Mouse (Mus musculus) cerebellum, adult 2 months (tissue): ENCODE data around the gene Alpl. TPM values are rescaled to one million over a fixed set of nuclear protein-coding genes. Genes with fewer than 3 reads are reported as not detected.

Source experiments
- DNase-seq, 2 experiments: peaks; one replicate each; pipeline ENCODE4 v3.0.0; 2021
- H3K27ac ChIP-seq: fragments of 200-500 bp; 2 replicates; pipeline ENCODE4 v1.5.1; 2012; ENCODE audit warnings: low read length, control low read depth, inconsistent platforms; ENCODE audit not compliant: insufficient read depth
- H3K27me3 ChIP-seq: fragments of 200-500 bp; 2 replicates; pipeline ENCODE4 v1.6.1; 2012; ENCODE audit warnings: inconsistent platforms, mild to moderate bottlenecking, low read length, moderate library complexity; ENCODE audit not compliant: control insufficient read depth, insufficient read depth
- H3K4me1 ChIP-seq: fragments of 200-500 bp; 2 replicates; pipeline ENCODE4 v1.6.1; 2011; ENCODE audit warnings: low read length; ENCODE audit not compliant: control insufficient read depth, insufficient read depth
- H3K4me3 ChIP-seq: fragments of 200-500 bp; replicated peaks from 2 replicates; pipeline ENCODE3; 2011; ENCODE audit warnings: mild to moderate bottlenecking, low read depth, low read length, control low read depth; ENCODE audit not compliant: insufficient read depth
- CTCF ChIP-seq: fragments of 200-500 bp; IDR thresholded peaks from 2 replicates; pipeline ENCODE4 v1.5.1; 2011; ENCODE audit warnings: low read depth, mild to moderate bottlenecking, control low read depth, low read length, moderate library complexity, borderline replicate concordance; ENCODE audit not compliant: insufficient read depth
- POLR2A ChIP-seq: fragments of 200-500 bp; IDR thresholded peaks from 2 replicates; pipeline ENCODE4 v1.6.1; 2011; ENCODE audit warnings: low read length, control low read depth, borderline replicate concordance; ENCODE audit not compliant: insufficient read depth
- WGBS: fragments of 180-500 bp; shearing (Covaris S2); methylation state at CpG from one replicate; pipeline ENCODE4 v1.1.7; 2018; 5-methylcytosine and 5-hydroxymethylcytosine counted together
- polyA plus RNA-seq: library from polyadenylated mRNA; depleted of rRNA; stranded (reverse); fragments of >200 nt; gene quantifications from 2 replicates; pipeline ENCODE4 v1.2.3, GENCODE M21; 2012

Gene Alpl
- polyA plus RNA-seq, 1 experiment = 10.6 TPM

DNA sequence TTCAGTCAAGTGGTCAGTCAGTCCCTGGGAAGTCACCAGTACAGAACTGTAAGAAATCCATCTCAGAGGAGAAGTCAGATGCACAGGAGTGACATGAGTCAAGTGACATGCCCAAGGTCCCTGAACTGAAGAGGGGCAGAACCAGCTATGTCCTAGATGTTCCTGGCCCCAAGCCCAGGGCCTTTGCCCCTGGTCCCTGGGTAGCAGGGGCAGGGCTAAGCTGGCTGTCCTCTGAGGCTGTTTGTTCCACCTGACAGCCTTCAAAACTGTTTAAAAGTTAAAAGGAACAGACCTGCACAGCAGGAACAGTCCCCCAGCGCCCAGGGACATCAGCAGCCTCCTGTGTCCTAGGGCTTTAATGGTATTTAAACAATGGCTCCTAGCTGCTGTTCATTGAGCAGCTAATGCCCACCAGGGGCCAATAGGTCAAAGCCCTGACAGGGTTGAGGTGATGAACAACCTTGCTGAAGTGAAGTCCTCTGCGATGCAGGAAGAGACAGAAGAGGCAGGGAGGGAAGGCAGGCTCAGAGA lies 22.8 kb downstream of the Alpl start:
- no peak overlapping the region for H3K27ac ChIP-seq
- 66% methylated on average over 2 of the region's 2 CpGs for WGBS
- H3K4me3 ChIP-seq = no peak overlapping the region
- TF ChIP-seq POLR2A (no peak), CTCF (no peak)
- no peak for DNase-seq
- peaks cover 18% of the 10 kb centered on the region for H3K4me1 ChIP-seq
- H3K27me3 ChIP-seq = no peaks in the 10 kb centered on the region

DNA sequence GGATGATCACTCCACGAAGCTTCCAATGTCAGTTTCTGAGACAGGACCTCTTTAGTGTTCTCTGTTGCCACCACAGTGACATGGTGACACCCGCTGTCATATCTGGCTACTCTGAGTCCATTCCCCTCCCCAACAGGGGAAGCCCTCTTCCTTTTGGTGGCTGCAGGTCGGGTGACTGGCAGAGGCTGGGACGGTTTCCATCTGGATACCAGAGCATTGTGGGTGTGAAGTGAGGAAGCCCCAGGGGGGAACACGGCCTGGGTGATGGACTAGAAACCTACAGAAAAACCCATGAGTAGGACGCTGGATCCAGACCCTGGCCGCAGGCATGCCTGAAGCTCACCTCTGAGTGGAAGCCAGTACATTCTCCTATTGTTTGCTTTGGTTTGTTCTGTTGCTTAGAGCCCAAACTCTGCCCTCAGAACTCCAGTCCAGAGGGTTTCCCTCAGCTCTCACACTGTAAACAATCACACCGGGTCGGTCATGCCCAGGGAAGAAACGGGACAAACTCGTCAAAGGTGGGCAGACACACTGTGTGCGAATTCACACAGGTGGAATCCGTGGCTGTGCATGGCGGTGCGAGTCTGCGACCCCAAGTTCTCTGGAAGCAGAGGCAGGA lies 23.6 kb downstream of the Alpl start:
- DNase-seq = no peak
- no peak overlapping the region for H3K27ac ChIP-seq
- H3K27me3 ChIP-seq = no peaks in the 10 kb centered on the region
- H3K4me3 ChIP-seq = no peak overlapping the region
- TF ChIP-seq POLR2A = no peak
- no peak for TF ChIP-seq CTCF
- peaks cover 19% of the 10 kb centered on the region for H3K4me1 ChIP-seq
- WGBS = 87% methylated on average over 16 of the region's 16 CpGs

DNA sequence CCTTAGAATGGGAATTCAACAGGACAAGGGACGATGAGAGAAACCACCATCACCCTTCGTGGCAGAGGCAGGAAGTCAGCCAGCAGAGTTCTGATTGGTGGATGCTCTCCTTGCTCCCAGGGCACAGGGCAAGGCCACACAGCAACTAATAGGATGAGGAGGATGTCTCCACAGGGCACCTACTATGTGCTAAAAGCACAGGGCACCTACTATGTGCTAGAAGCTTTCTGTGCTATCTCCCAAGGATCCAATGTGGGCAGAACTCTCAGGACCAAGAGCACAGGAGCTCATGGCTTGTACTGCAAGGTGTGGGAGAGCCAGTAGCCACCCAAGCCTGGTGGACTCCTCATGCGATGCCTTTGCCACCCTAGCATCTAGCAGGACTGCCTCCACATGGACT lies 24.4 kb downstream of the Alpl start:
- Histone ChIP-seq H3K4me1 (peaks cover 19% of the 10 kb centered on the region), H3K4me3 (no peak overlapping the region), H3K27me3 (no peaks in the 10 kb centered on the region), H3K27ac (no peak overlapping the region)
- DNase-seq = no peak
- TF ChIP-seq CTCF (no peak), POLR2A (no peak)
- 92% methylated on average over 3 of the region's 3 CpGs for WGBS

DNA sequence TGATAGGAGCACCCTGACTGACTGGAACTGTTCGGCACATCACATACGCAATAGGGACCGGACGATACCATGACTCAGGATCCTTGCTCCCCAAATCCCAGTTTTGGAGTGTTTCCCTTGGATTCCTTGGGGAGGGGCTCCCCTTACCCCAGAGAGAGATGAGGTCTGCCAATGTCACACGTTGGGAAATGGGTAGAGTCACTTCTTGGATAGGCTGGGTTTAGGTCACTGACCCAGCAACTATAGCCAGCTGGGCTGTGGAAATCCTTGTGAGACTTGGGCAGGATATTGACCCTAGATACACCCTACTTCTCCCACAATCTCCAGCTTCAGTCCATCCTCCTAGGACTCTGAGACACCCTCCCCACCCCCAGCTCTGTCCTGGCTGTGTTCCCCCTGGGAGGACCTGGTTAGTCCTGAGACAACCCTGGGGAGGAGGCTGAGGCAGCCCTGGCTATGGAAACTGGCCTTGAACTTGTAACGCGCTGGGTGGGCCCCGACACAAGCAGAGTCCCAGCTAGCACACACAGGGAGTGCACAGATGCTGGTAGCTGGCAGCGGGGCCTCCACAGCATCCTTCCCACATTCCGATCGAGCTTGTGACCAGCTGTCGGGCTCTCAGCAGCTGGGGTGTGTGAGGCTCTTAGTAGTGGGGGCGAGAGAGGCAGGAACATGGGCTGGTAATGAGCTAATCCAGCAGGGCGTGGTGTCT lies 25.1 kb downstream of the Alpl start:
- H3K4me1 ChIP-seq = peaks cover 19% of the 10 kb centered on the region
- no peak for DNase-seq
- TF ChIP-seq CTCF (no peak), POLR2A (no peak)
- H3K27me3 ChIP-seq = no peaks in the 10 kb centered on the region
- 83% methylated on average over 14 of the region's 14 CpGs for WGBS
- no peak overlapping the region for H3K4me3 ChIP-seq
- H3K27ac ChIP-seq = no peak overlapping the region

DNA sequence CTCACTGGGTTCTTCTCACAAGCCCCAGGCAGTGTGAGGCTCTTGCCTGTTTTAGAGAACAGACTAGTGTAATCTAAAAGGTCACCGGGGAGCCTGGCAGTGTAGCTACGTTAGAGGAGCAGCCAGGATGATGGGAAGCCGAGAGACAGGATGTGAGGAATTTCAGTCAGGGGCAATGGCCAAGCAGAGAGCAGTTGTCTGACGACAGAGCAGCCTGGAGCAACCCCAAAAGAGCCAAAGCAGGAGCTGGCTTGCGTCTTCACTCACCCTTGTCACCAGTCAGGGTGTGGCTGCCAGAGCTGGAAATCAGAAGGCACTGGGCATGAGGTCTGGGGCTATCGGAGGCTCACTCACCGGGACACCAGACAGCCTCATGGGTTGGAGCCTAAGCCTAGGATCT lies 26.5 kb downstream of the Alpl start:
- peaks cover 19% of the 10 kb centered on the region for H3K4me1 ChIP-seq
- no peak overlapping the region for H3K27ac ChIP-seq
- TF ChIP-seq CTCF (no peak), POLR2A (no peak)
- H3K27me3 ChIP-seq = no peaks in the 10 kb centered on the region
- no peak overlapping the region for H3K4me3 ChIP-seq
- WGBS = 12% methylated on average over 7 of the region's 7 CpGs
- peak; percentile 35 to 42 for DNase-seq

DNA sequence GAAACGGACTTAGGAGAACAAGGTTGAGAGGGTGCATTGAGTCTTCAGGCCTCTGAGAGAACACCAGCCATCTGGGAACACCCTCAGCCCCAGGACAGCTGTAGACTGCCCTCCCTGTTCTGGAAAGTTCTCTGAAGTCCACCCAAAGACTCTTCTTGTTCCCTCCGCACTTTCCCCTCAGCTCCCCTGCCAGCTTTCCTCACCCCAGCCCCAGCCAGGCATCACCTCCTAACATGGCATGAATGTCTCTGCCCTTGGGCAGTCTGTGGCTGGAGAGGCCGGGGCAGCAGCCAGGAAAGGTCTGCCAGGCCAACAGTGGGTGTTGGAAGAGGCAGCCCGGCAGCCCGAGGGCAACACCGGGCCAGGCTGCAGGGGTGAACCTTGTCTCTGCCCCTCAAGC lies 27.4 kb downstream of the Alpl start:
- DNase-seq = no peak
- H3K4me3 ChIP-seq = no peak overlapping the region
- WGBS = 50% methylated on average over 6 of the region's 6 CpGs

DNA sequence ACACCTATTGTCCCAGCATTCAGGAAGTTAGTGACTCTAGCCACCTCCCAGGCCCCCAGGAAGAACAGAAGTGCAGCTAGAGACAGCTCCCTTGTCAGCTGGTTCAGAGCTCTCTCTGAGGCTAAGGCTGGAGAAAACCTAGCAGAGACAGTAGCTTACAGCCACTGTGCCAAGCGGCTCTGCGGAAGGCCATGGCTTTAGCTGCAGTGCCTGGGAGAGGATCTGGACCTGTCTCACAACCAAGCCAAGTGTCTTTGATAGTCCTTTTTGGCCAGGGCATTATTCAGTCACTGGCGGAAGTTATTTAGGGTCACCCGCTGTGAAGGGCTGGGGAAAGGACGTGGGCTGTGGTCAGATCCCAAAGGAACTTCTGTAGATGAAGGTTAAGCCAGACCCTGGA lies 27.8 kb downstream of the Alpl start:
- peaks cover 19% of the 10 kb centered on the region for H3K4me1 ChIP-seq
- H3K4me3 ChIP-seq = no peak overlapping the region
- H3K27ac ChIP-seq = no peak overlapping the region
- no peak for DNase-seq
- no peak for TF ChIP-seq POLR2A
- TF ChIP-seq CTCF = no peak
- WGBS = 81% methylated on average over 5 of the region's 5 CpGs
- H3K27me3 ChIP-seq = no peaks in the 10 kb centered on the region

More for the DNA sequence above, 27.4 kb downstream of the Alpl start:
- Histone ChIP-seq H3K27me3 (no peaks in the 10 kb centered on the region), H3K4me1 (peaks cover 19% of the 10 kb centered on the region), H3K27ac (no peak overlapping the region)
- no peak for TF ChIP-seq CTCF
- TF ChIP-seq POLR2A = no peak

DNA sequence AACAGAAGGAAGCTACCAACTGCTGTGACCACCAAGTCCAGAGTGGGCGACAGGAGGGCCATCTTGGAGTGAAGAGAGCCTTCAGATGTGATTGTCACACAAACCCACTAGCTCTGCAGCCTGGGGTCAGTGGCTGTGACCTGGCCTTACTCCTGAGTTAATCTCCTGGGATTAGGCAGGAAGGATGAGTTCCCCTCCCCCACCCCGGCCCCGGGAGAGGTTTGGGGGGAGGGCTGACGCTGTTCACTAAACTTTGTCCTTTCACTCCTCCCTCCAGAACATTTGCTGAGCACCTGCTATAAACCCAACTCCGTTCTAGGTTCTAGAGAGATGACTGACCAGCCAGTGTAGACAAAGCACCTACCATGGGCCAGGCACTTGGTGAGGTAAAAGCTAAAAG lies 29.8 kb downstream of the Alpl start:
- Histone ChIP-seq H3K27me3 (no peaks in the 10 kb centered on the region), H3K4me1 (peaks cover 19% of the 10 kb centered on the region), H3K27ac (no peak overlapping the region), H3K4me3 (no peak overlapping the region)
- TF ChIP-seq CTCF (no peak), POLR2A (no peak)
- no peak for DNase-seq
- WGBS = 50% methylated on average over 5 of the region's 5 CpGs
